Mouse (Mus musculus): ENCODE results near the gene Bdh1. TPM values are rescaled to one million over a fixed set of nuclear protein-coding genes. Genes with fewer than 3 reads are reported as not detected.
"Not testable (repeated sequence)": the region's sequence is repeated elsewhere in the genome, so short reads cannot be mapped to it uniquely, and the experiment has no call there.

The Bdh1 gene
- total RNA-seq, 2 experiments from 2014 or later = 90.0 to 103 TPM

GRCm38 (mm10) chr16:31462113-31462687, 40.1 kb downstream of the Bdh1 start:
- DNase-seq (ENCODE audit: low spot score in 2 of 2) = no peak

- no peak for DNase-seq (ENCODE audit: low spot score in 2 of 2)
Observed at GRCm38 (mm10) chr16:31464953-31465352, 42.9 kb downstream of the Bdh1 start.

- DNase-seq (ENCODE audit: low spot score in 2 of 2) = peak; percentile 43 to 85
Observed at GRCm38 (mm10) chr16:31465630-31466029, 43.5 kb downstream of the Bdh1 start.

GRCm38 (mm10) chr16:31466106-31466505, 44.0 kb downstream of the Bdh1 start:
- DNase-seq (ENCODE audit: low spot score in 2 of 2) = no peak

- DNase-seq (ENCODE audit: low spot score in 2 of 2) = not testable (repeated sequence)
Observed at GRCm38 (mm10) chr16:31470819-31471218, 48.7 kb downstream of the Bdh1 start.

- no peak for DNase-seq (ENCODE audit: low spot score in 2 of 2)
Observed at GRCm38 (mm10) chr16:31471994-31472393, 49.9 kb downstream of the Bdh1 start.

- DNase-seq (ENCODE audit: low spot score in 2 of 2) = no peak
Observed at GRCm38 (mm10) chr16:31473226-31473625, 51.1 kb downstream of the Bdh1 start.

GRCm38 (mm10) chr16:31475123-31475968, 53.3 kb downstream of the Bdh1 start:
- no peak for DNase-seq (ENCODE audit: low spot score in 2 of 2)

GRCm38 (mm10) chr16:31476872-31477603, 55.0 kb downstream of the Bdh1 start:
- no peak for DNase-seq (ENCODE audit: low spot score in 2 of 2)

- no peak for DNase-seq (ENCODE audit: low spot score in 2 of 2)
Observed at GRCm38 (mm10) chr16:31485336-31485735, 63.3 kb downstream of the Bdh1 start.

GRCm38 (mm10) chr16:31487266-31487665, 65.2 kb downstream of the Bdh1 start:
- DNase-seq (ENCODE audit: low spot score in 2 of 2) = no peak

GRCm38 (mm10) chr16:31489096-31489495, 67.0 kb downstream of the Bdh1 start:
- no peak for DNase-seq (ENCODE audit: low spot score in 2 of 2)

GRCm38 (mm10) chr16:31490967-31491366, 68.9 kb downstream of the Bdh1 start:
- no peak for DNase-seq (ENCODE audit: low spot score in 2 of 2)

GRCm38 (mm10) chr16:31492921-31493549, 71.0 kb downstream of the Bdh1 start:
- no peak for DNase-seq (ENCODE audit: low spot score in 2 of 2)

- DNase-seq (ENCODE audit: low spot score in 2 of 2) = no peak
Observed at GRCm38 (mm10) chr16:31493550-31493965, 71.5 kb downstream of the Bdh1 start.

GRCm38 (mm10) chr16:31493991-31494390, 71.9 kb downstream of the Bdh1 start:
- peak; percentile 28 to 70 for DNase-seq (ENCODE audit: low spot score in 2 of 2)

GRCm38 (mm10) chr16:31495356-31495755, 73.3 kb downstream of the Bdh1 start:
- no peak for DNase-seq (ENCODE audit: low spot score in 2 of 2)

GRCm38 (mm10) chr16:31495769-31496168, 73.7 kb downstream of the Bdh1 start:
- no peak for DNase-seq (ENCODE audit: low spot score in 2 of 2)

GRCm38 (mm10) chr16:31498336-31498735, 76.3 kb downstream of the Bdh1 start:
- DNase-seq (ENCODE audit: low spot score in 2 of 2) = no peak

- DNase-seq (ENCODE audit: low spot score in 2 of 2) = no peak
Observed at GRCm38 (mm10) chr16:31499021-31499420, 76.9 kb downstream of the Bdh1 start.

GRCm38 (mm10) chr16:31499681-31500310, 77.7 kb downstream of the Bdh1 start:
- peak; percentile 77 to 84 for DNase-seq (ENCODE audit: low spot score in 2 of 2)
